Mouse (Mus musculus) cerebellum, postnatal 25 days (tissue): Measurements from ENCODE around the gene Myom1.

Experiments
- DNase-seq, 2 experiments: peaks; one replicate each; pipeline ENCODE4 v3.0.0; 2021; ENCODE audit warnings: mixed read lengths in 2 of 2

Myom1 gene

DNA sequence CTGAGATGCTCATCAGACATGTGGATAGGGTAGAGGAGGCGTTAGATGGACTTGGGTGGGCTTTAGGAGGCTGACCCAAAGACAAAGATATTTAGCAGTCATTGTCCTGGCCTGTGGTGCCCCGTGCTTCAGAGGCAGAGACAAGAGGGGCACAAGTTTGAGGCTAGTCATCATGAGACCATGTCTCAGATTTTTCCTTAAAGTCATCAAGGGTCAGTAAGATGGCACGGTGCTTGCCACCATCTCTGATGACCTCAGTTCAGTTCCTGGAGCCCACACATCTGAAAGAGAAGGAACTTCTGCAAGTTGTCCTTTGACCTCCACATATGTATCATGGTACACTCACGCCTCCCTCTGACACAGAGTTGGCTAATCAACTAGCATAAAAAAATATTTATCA, 140.7 kb downstream of the Myom1 start:
- no peak for DNase-seq

DNA sequence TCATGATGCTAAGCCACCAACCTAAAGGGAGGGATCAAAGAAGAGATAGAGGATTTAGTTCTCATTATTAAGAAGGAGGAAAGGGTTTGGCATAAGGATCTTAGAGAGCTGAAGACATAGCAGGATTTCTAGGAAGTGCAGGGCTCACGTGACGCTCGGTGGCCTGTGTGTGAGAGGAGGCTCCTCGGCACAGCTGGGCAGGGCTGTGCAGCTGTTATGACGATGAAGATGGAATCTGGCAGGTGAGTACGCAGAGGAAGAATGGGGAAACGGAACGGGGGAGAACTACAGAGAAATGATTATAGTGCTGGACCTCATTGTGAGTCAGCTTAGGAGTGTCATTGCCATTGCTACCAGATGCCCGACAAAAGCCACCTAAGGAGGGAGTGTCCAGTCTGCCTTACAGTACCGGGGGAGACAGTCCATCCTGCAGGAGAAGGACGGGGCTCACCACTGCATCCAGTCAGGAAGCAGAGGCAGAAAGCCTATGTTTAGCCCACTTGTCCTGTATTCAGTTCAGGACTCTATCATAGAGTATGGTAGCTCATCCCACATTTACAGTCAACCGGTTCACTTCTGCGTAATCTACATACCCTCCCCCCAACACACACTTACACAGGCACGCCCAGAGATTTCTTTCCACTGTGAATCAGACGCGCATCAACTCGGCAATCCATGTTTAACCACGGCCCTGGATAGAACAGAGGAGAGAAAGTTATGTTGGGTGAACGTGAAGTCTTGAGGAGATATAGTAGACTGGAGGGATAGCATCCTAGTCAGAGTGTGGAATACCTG, 142.1 kb downstream of the Myom1 start:
- DNase-seq = no peak

DNA sequence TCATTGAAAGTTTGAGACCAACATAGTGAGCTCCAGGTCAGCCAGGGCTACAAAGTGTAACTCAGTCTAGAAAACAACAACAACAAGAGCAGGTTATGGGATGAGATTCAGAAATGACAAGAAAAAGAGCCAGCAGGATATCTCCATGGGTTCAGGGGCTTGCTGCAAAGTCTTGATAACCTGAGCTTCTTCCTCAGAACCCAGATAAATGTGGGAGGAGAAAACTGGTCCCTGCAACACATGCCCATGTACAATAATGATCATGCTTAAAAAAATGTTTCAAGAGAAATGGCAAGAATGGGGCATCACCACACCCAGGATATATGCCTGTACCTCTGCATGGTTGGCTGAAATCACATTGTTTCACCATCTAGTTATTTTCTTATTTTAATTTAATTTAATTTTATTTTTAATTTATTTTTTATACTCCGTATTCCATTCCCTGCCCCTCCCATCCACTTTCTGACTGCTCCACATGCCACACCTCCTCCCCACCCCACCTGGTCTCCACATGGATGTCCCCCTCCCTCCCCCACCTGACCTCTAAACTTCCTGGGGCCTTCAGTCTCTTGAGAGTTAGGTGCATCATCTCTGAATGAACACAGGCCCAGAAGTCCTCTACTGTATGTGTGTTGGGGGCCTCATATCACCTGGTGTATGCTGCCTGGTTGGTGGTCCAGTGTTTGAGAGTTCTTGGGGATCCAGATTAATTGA, 143.0 kb downstream of the Myom1 start:
- no peak for DNase-seq

DNA sequence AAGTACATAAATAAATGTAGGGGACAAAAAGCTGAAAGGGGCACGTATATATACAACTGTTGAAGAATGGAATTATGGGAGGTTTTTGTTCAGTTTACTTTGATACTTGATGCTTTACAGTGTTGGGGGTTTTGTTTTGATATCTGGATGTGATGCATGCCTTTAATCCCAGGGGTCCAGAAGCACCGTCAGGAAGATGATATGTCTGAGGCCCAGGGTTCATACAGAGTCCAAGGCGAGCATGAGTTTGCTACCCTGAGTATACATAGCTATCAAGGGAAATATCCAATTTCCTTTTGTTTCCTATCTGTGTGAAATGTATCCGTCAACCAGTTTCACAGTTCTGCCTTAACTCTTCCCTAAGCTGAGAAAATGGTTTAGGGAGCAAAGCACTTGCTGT, 150.9 kb downstream of the Myom1 start:
- DNase-seq = no peak

DNA sequence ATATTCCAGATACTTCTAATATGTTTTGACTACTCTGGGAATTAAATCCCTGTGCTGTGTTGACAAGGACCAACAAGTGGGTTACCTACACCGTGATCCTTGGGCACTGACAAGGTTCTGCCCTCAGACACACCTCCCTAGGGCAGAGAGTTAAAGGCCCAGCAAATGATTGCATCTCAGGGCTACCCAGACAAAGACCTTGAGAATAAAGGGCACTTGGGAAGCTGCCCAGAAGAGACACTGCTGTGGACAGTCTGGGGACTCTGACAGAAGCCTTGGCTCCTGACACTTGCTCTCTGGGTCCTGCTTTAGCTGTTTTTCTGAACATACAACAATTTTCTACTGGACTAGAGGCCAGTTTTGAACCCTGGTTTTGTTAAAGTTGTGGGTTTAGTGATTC, 152.8 kb downstream of the Myom1 start:
- DNase-seq = no peak

DNA sequence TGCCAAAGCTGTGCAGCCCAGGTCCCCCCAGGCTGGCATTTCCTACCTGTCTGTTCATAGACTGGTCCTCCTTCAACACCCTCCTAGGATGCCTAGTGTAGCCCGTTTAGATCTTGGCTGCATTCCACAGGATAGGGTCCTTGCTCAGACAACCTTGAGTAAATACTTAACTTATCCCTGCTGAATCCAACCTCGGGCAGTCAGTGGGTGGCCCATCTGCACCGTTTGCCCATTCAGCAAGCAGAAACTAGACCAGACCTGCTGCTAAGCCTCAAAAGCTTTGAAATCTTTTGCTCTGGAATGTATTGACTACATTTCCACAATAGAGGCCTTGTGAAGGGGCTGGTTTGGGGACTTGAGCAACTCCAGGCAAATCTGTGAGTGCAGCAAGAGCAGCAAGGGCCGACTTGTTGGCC, 156.7 kb downstream of the Myom1 start:
- no peak for DNase-seq

DNA sequence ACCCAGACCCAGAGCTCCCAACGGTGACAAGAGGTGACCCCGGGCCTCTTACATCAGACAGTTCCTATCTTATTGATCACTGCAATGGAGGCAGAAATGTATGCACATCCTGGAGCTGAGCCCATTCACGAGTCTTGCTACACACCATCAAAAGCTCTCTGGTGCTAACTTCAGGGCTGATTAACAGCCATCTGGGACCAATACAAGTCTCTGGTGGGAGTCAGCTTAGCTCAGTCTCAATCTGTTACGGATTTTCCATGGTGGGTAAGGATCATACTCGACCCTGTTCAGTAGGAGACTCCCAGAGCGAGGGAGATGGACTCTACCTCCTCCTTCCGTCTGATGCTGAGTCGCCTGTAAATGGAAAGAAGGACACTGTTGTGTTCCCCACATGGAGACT, 157.3 kb downstream of the Myom1 start:
- no peak for DNase-seq

DNA sequence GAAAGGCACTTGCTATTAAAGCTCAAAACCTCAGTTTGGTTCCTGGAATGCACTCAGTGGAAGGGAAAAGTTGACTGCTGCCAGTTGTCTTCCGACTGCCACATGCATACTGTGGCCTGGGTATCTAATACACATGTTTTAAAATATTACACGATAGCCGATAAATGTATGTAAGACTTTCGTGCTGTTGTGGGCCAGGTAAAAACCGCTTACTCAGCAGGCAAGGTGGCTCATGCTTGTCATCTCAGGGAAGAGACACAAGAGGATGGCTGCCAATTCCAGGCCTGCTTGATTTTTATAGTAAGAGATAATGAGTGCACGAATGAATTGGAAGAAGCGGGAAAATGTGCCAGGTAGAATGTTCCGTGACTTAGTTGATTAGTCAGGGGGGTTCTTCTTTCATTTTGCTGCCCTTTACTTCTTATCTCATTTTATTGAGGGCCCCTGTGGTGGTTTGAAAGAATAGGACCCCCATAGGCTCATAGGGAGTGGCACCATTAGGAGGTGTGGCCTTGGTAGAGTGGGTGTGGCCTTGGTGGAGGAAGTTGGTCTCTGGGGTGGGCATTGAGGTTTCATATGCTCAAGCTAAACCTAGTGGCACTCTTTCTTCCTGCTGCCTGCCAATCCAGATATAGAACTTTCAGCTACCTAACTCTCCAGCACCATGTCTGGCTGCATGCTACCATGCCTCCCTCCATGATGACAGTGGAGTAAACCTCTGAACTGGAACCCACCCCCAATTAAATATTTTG, 158.0 kb downstream of the Myom1 start:
- no peak for DNase-seq

DNA sequence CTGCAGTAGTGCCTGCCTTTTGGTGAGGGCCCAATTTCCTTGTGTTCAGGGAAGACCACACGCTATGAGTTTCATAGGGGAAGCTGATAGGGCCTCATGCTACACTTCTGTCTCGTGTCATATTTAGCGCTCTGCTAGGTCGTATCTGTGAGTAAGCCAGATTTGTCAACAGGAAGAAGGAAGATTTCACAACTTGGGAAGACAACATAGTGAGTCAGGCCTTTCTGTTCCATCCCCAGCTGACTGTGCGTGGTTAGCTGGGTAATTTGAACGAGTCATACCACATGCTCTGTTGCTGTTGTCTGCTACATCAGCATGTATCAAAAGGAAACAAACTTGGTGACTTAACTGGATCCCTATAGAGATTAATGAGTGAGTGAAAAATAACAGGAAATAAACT, 162.6 kb downstream of the Myom1 start:
- DNase-seq = no peak

DNA sequence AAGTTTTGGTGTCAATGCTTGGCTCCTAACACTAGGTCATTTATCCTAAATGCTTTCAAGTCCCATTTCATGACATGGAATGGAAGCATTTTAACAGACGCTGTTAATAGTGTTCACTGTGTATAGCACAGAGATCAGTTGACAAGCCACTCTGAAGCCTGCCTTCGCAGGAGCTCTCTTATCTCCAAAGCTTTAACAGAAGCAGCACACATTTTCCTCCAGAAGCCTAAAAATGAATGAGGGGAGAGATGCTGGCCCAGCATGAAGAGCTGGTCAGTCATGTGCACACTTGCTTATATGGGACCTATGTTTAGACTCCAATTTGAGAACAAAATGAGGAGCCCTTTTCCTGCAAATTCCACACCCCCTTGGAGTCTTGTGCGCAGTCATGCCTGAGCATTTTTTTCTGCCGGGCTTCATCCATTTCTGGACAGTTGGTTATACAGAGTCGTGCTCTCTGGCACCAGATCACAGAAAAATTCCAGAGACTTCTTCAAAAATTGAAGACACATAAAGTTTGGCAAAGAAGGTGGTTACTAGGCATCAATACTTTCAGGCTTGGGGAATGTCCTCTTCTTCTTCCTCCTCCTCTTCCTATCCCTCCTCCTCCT, 165.9 kb downstream of the Myom1 start:
- DNase-seq = no peak

DNA sequence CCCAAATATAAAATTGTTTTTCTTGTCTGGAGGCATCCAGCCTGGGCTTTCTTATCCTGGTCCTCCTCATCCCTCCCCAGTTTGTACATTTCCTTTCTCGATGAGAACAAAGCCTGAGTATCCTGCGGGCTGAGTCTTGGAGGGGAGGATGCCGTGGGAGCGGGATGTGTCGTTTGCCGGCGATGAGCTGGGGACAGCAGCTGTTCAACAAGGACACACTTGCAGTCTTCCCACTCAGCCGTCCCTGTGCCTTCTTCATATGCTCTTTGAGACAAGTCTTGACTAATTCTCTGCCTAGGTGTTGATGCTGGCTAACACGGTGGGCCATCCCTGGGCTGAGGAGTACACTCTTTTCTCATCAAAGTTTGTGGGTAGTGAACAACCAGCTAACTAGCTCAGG, 166.4 kb downstream of the Myom1 start:
- DNase-seq = no peak

DNA sequence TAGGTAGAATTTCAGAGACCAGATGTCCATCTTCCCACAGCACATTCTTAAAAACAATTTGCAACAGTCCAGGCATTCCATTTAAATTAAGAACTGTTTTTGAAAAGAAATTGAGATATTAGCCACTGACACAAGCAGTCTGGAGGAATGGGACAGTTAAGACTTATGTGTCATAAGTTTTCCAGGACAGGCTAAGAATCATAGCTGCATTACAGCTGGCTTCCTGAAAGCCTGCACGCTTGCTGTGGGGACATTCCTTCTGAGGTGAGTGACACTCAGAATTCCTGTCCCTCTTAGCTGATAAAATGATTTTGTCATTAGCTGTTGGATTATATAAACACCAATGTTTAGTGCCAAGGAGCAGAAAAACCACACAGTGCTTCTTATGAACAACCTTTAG, 167.2 kb downstream of the Myom1 start:
- DNase-seq = no peak

DNA sequence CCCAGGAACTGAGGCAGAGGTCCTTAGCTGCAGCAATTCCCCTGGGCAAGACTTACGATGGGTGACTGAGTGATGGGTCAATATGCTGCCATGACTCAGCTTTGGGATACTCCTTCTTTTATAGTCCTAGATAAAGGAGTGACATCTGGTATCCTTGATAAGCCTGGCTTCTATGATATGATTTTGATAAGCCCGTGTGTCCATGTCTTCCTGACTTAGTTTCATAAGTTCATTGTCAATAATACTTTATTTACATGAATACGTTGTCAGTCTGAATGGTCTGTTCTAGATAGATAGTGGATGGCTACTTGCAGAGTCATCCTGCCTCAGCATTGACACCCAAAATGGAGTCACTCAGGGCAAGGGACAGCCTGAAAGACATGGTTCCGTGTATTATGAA, 168.7 kb downstream of the Myom1 start:
- DNase-seq = no peak
